Mouse (Mus musculus) MEL (cell line): ENCODE results near the gene Tmeff2. TPM values are rescaled to one million over a fixed set of nuclear protein-coding genes. Genes with fewer than 3 reads are reported as not detected.

ENCODE experiments used
- DNase-seq: peaks from one replicate; pipeline ENCODE4 v3.0.0; 2011; ENCODE audit warnings: low read depth, low spot score
- H3K27ac ChIP-seq: 2 replicates; pipeline ENCODE4 v1.5.1; 2012; ENCODE audit warnings: low read depth, mild to moderate bottlenecking, control low read depth, low read length, moderate library complexity; ENCODE audit not compliant: control insufficient read depth
- H3K27me3 ChIP-seq, 2 experiments: fragments of 150-350 bp in 1 of 2; sonication (generic) in 1 of 2; 2 replicates each; pipeline ENCODE4 v1.6.1; 2012; ENCODE audit warnings: low read length in 2 of 2, mild to moderate bottlenecking in 2 of 2, improper control_type of control experiment in 1 of 2, moderate library complexity in 1 of 2; ENCODE audit not compliant: insufficient read depth in 2 of 2, control insufficient read depth in 1 of 2
- H3K36me3 ChIP-seq, 2 experiments: 2 replicates each; pipeline ENCODE4 v1.6.1; 2012 to 2014; ENCODE audit warnings: low read length in 2 of 2, improper control_type of control experiment in 1 of 2, inconsistent platforms in 1 of 2, mild to moderate bottlenecking in 1 of 2; ENCODE audit not compliant: insufficient read depth in 2 of 2, control insufficient read depth in 1 of 2
- H3K4me1 ChIP-seq, 2 experiments: fragments of 150-350 bp in 1 of 2; sonication (generic) in 1 of 2; 2 replicates each; pipeline ENCODE4 v1.6.1; 2012; ENCODE audit warnings: low read length in 2 of 2, improper control_type of control experiment in 1 of 2, mild to moderate bottlenecking in 1 of 2; ENCODE audit not compliant: insufficient read depth in 2 of 2, control insufficient read depth in 1 of 2
- H3K4me3 ChIP-seq, 2 experiments: fragments of 150-350 bp in 1 of 2; sonication (generic) in 1 of 2; 2 replicates each; pipeline ENCODE4 v1.5.1; 2012; ENCODE audit warnings: low read depth in 2 of 2, low read length in 2 of 2, mild to moderate bottlenecking in 2 of 2, moderate library complexity in 2 of 2, control low read depth in 1 of 2, improper control_type of control experiment in 1 of 2; ENCODE audit not compliant: control insufficient read depth in 1 of 2, insufficient read depth in 1 of 2
- H3K79me2 ChIP-seq: 2 replicates; pipeline ENCODE4 v1.6.1; 2012; ENCODE audit warnings: mild to moderate bottlenecking, low read length, moderate library complexity; ENCODE audit not compliant: control insufficient read depth, poor library complexity, insufficient read depth
- H3K9ac ChIP-seq: 2 replicates; pipeline ENCODE4 v1.6.1; 2012; ENCODE audit warnings: low read depth, mild to moderate bottlenecking, control low read depth, low read length, moderate library complexity; ENCODE audit not compliant: control insufficient read depth, poor library complexity, severe bottlenecking
- H3K9me3 ChIP-seq: fragments of 150-350 bp; sonication (generic); replicated peaks from 2 replicates; pipeline ENCODE4 v1.6.1; 2012; ENCODE audit warnings: mild to moderate bottlenecking, low read length, improper control_type of control experiment, moderate library complexity; ENCODE audit not compliant: insufficient read depth
- BHLHE40 ChIP-seq: IDR thresholded peaks from 2 replicates; pipeline ENCODE4 v1.6.1; 2012; ENCODE audit warnings: low read depth, mild to moderate bottlenecking, inconsistent platforms, low read length, improper control_type of control experiment, borderline replicate concordance
- CHD1 ChIP-seq: IDR thresholded peaks from 2 replicates; pipeline ENCODE4 v1.6.1; 2012; ENCODE audit warnings: low read depth, mild to moderate bottlenecking, inconsistent platforms, low read length, improper control_type of control experiment
- CTCF ChIP-seq, 3 experiments: IDR thresholded peaks in 2 of 3; conservative IDR thresholded peaks in 1 of 3; 2 replicates each; pipeline ENCODE4 v1.5.1; 2011 to 2012; ENCODE audit warnings: low read length in 3 of 3, low read depth in 2 of 3, mild to moderate bottlenecking in 2 of 3, improper control_type of control experiment in 1 of 3, inconsistent platforms in 1 of 3, mixed read lengths in 1 of 3, moderate library complexity in 1 of 3; ENCODE audit not compliant: control insufficient read depth in 1 of 3, insufficient read depth in 1 of 3, poor library complexity in 1 of 3, severe bottlenecking in 1 of 3
- GABPA ChIP-seq: IDR thresholded peaks from 2 replicates; pipeline ENCODE4 v1.6.1; 2012; ENCODE audit warnings: low read depth, mild to moderate bottlenecking, inconsistent platforms, low read length, improper control_type of control experiment, moderate library complexity
- GATA1 ChIP-seq: IDR thresholded peaks from 2 replicates; pipeline ENCODE4 v1.6.1; 2011; ENCODE audit warnings: low read depth, low read length, improper control_type of control experiment
- MAFK ChIP-seq: IDR thresholded peaks from 2 replicates; pipeline ENCODE4 v1.6.1; 2011; ENCODE audit warnings: low read depth, mild to moderate bottlenecking, low read length, improper control_type of control experiment, borderline replicate concordance
- MAX ChIP-seq: IDR thresholded peaks from 2 replicates; pipeline ENCODE4 v1.6.1; 2011; ENCODE audit warnings: low read length, improper control_type of control experiment
- MXI1 ChIP-seq: IDR thresholded peaks from 2 replicates; pipeline ENCODE4 v1.6.1; 2011; ENCODE audit warnings: mild to moderate bottlenecking, low read depth, low read length, improper control_type of control experiment
- POLR2AphosphoS2 ChIP-seq: IDR thresholded peaks from 2 replicates; pipeline ENCODE4 v1.6.1; 2011; ENCODE audit warnings: low read length, improper control_type of control experiment
- SIN3A ChIP-seq: IDR thresholded peaks from 2 replicates; pipeline ENCODE4 v1.6.1; 2012; ENCODE audit warnings: low read length, improper control_type of control experiment, inconsistent platforms
- SMC3 ChIP-seq: IDR thresholded peaks from 2 replicates; pipeline ENCODE4 v1.6.1; 2011; ENCODE audit warnings: low read depth, low read length, improper control_type of control experiment
- TCF12 ChIP-seq: IDR thresholded peaks from 2 replicates; pipeline ENCODE4 v1.6.1; 2014; ENCODE audit warnings: low read depth, mild to moderate bottlenecking, inconsistent platforms, low read length, improper control_type of control experiment, moderate library complexity
- USF2 ChIP-seq, 2 experiments: IDR thresholded peaks; 2 replicates each; pipeline ENCODE4 v1.6.1; 2011 to 2012; ENCODE audit warnings: improper control_type of control experiment in 2 of 2, low read length in 2 of 2, borderline replicate concordance in 1 of 2, inconsistent platforms in 1 of 2, low read depth in 1 of 2, mild to moderate bottlenecking in 1 of 2; ENCODE audit not compliant: insufficient read depth in 1 of 2
- ZKSCAN1 ChIP-seq: IDR thresholded peaks from 2 replicates; pipeline ENCODE4 v1.6.1; 2012; ENCODE audit warnings: low read depth, mild to moderate bottlenecking, inconsistent platforms, low read length, improper control_type of control experiment, moderate library complexity
- ZMIZ1 ChIP-seq: IDR thresholded peaks from 2 replicates; pipeline ENCODE4 v1.6.1; 2012; ENCODE audit warnings: low read depth, mild to moderate bottlenecking, inconsistent platforms, low read length, improper control_type of control experiment, moderate library complexity
- ZNF384 ChIP-seq: IDR thresholded peaks from 2 replicates; pipeline ENCODE4 v1.6.1; 2012; ENCODE audit warnings: low read depth, mild to moderate bottlenecking, inconsistent platforms, low read length, improper control_type of control experiment
- polyA plus RNA-seq, 2 experiments: library from polyadenylated mRNA; stranded (reverse) in 1 of 2; unstranded in 1 of 2; fragments of >175 nt in 1 of 2; fragments of >200 nt in 1 of 2; gene quantifications; 2 replicates each; pipeline versions ENCODE4 v1.2.1 to v1.2.4; 2012; ENCODE audit warnings: low replicate concordance in 2 of 2, low read depth in 1 of 2; ENCODE audit not compliant: insufficient read length in 2 of 2, insufficient read depth in 1 of 2, missing spikeins in 1 of 2
- total RNA-seq: library from RNA; depleted of rRNA; stranded (reverse); fragments of 300-350 nt; gene quantifications from 2 replicates; pipeline ENCODE4 v1.2.3, GENCODE M21; 2012

Gene Tmeff2
- total and polyA plus RNA-seq, 3 experiments, result not detected

DNA sequence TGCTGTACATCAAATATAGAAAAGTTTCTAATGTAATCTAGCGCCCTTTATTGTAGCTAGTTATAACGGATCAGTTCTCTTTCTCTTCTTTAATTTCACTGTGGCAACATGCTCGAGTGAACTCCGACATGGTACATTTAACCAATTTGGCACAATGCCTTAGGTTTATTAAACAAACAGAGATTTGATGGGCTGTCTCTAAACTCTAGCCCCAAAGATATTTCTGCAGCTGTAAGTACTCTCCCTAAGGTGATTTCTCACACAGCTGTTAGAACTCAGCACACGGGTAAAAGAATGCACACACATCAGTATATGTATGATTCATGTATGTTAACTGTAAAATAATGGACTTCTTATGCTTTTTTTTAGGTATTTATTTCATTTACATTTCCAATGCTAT is 139.8 kb downstream of the Tmeff2 start:
- Histone ChIP-seq H3K9ac (no peak overlapping the region), H3K36me3 (no peaks in the 10 kb centered on the region), H3K4me1 (no peaks in the 10 kb centered on the region), H3K79me2 (no peaks in the 10 kb centered on the region)
- TF ChIP-seq USF2 (IDR thresholded peaks at IDR 0.05; ENCODE audit: borderline replicate concordance in 1 of 2, insufficient read depth in 1 of 2, low read depth in 1 of 2, low read length in 2 of 2), result no peak
- no peak for TF ChIP-seq MXI1
- no peak for TF ChIP-seq SMC3
- TF ChIP-seq ZKSCAN1, result no peak
- TF ChIP-seq BHLHE40, result no peak
- no peak for TF ChIP-seq MAFK
- TF ChIP-seq ZNF384, result no peak
- TF ChIP-seq MAX, result no peak
- TF ChIP-seq, all 39 proteins: peak for 0
- H3K9me3 ChIP-seq, result no peaks in the 10 kb centered on the region
- no peak overlapping the region for H3K27ac ChIP-seq
- H3K27me3 ChIP-seq, result no peaks in the 10 kb centered on the region
- no peak overlapping the region for H3K4me3 ChIP-seq
- no peak for DNase-seq

DNA sequence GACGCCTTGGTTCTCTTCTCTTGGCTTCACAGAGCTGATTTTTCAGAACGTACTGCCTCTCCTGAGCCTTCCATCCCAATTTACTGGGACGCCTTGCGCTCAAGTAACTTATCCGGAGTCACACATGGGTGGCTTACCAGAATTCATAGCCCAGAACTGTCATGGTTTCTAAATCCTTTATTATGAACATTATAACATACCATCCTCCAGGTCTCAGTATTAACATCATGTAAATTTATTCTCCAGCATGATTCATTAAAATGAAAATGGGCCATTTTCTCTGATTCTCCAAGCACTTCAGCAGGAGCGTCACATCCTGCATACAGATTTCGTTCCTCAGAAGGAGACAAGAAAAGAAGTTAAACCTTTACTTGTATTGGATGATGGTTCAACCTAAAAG is 144.4 kb downstream of the Tmeff2 start:
- Histone ChIP-seq H3K79me2 (no peaks in the 10 kb centered on the region), H3K9me3 (no peaks in the 10 kb centered on the region), H3K27me3 (no peaks in the 10 kb centered on the region), H3K4me1 (no peaks in the 10 kb centered on the region), H3K36me3 (no peaks in the 10 kb centered on the region), H3K9ac (no peak overlapping the region), H3K4me3 (no peak overlapping the region), H3K27ac (no peak overlapping the region)
- no peak for DNase-seq
- TF ChIP-seq MXI1, result no peak
- TF ChIP-seq CTCF (IDR thresholded peaks at IDR 0.05 in 2 of 3, conservative IDR thresholded peaks at IDR 0.05 in 1 of 3; ENCODE audit: control insufficient read depth in 1 of 3, insufficient read depth in 1 of 3, low read depth in 2 of 3, low read length in 3 of 3, poor library complexity in 1 of 3, severe bottlenecking in 1 of 3), result no peak
- no peak for TF ChIP-seq SMC3
- TF ChIP-seq CHD1, result no peak
- TF ChIP-seq ZMIZ1, result no peak
- no peak for TF ChIP-seq GATA1
- no peak for TF ChIP-seq POLR2AphosphoS2
- no peak for TF ChIP-seq GABPA
- TF ChIP-seq TCF12, result no peak

DNA sequence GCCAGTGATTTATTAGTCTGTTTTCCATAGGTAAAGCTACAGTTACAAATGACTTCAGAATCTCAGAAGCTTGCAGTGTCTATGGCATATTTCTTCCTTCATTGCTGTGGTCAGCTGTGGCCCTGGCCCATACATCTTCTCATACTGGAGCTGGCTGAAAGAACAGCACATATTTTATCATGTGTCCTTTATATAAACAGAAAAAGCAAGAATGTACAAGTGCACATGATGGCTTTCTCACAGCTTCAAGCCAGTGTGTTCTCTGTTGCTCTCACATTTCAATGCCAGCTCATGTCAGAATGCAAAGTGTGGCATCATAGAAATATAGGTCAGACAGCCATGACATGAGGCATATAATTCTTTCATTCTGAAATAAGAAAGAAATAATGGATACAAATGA is 164.1 kb downstream of the Tmeff2 start:
- no peaks in the 10 kb centered on the region for H3K9me3 ChIP-seq
- no peak overlapping the region for H3K27ac ChIP-seq
- H3K36me3 ChIP-seq, result no peaks in the 10 kb centered on the region
- no peak for TF ChIP-seq SIN3A
- no peak for TF ChIP-seq CTCF (IDR thresholded peaks at IDR 0.05 in 2 of 3, conservative IDR thresholded peaks at IDR 0.05 in 1 of 3; ENCODE audit: control insufficient read depth in 1 of 3, insufficient read depth in 1 of 3, low read depth in 2 of 3, low read length in 3 of 3, poor library complexity in 1 of 3, severe bottlenecking in 1 of 3)
- H3K27me3 ChIP-seq, result no peaks in the 10 kb centered on the region
- DNase-seq, result no peak
- no peak overlapping the region for H3K9ac ChIP-seq
- H3K79me2 ChIP-seq, result no peaks in the 10 kb centered on the region
- no peaks in the 10 kb centered on the region for H3K4me1 ChIP-seq
- H3K4me3 ChIP-seq, result no peak overlapping the region
